Mouse (Mus musculus): Measurements from ENCODE around the gene Nphs1.
"Not testable (repeated sequence)": the region's sequence is repeated elsewhere in the genome, so short reads cannot be mapped to it uniquely, and the experiment has no call there.

Gene Nphs1

GRCm38 (mm10) chr7:30440697-30441096 is 17.4 kb upstream of the Nphs1 start:
- peak; percentile 57 for DNase-seq (ENCODE audit: low read depth, low spot score)

GRCm38 (mm10) chr7:30443696-30444095 is 14.4 kb upstream of the Nphs1 start:
- DNase-seq (ENCODE audit: low read depth, low spot score), result no peak

- DNase-seq (ENCODE audit: low read depth, low spot score), result no peak
These were observed 13.8 kb upstream of the Nphs1 start for GRCm38 (mm10) chr7:30444154-30444970.

- DNase-seq (ENCODE audit: low read depth, low spot score), result no peak
These were observed 13.0 kb upstream of the Nphs1 start, which contains the start of gene Aplp1 for GRCm38 (mm10) chr7:30444971-30445751. Aplp1 (minus strand) TSS chr7:30445535.

GRCm38 (mm10) chr7:30450241-30450640 is 7.9 kb upstream of the Nphs1 start:
- DNase-seq (ENCODE audit: low read depth, low spot score), result no peak

- no peak for DNase-seq (ENCODE audit: low read depth, low spot score)
These were observed 4.8 kb upstream of the Nphs1 start for GRCm38 (mm10) chr7:30453327-30453726.

- DNase-seq (ENCODE audit: low read depth, low spot score), result peak; percentile 70
These were observed 4.3 kb upstream of the Nphs1 start for GRCm38 (mm10) chr7:30453766-30454165.

- no peak for DNase-seq (ENCODE audit: low read depth, low spot score)
These were observed 3.9 kb upstream of the Nphs1 start for GRCm38 (mm10) chr7:30454259-30454658.

- DNase-seq (ENCODE audit: low read depth, low spot score), result no peak
These were observed 1.6 kb upstream of the Nphs1 start for GRCm38 (mm10) chr7:30456487-30456886.

- DNase-seq (ENCODE audit: low read depth, low spot score), result no peak
These were observed 1.0 kb upstream of the Nphs1 start for GRCm38 (mm10) chr7:30456911-30457628.

GRCm38 (mm10) chr7:30459484-30459883 is 1.4 kb downstream of the Nphs1 start:
- no peak for DNase-seq (ENCODE audit: low read depth, low spot score)

- peak; percentile 50 for DNase-seq (ENCODE audit: low read depth, low spot score)
These were observed 5.5 kb downstream of the Nphs1 start for GRCm38 (mm10) chr7:30463568-30463967.

- DNase-seq (ENCODE audit: low read depth, low spot score), result no peak
These were observed 5.9 kb downstream of the Nphs1 start for GRCm38 (mm10) chr7:30463996-30464395.

GRCm38 (mm10) chr7:30464816-30465300 is 6.7 kb downstream of the Nphs1 start:
- no peak for DNase-seq (ENCODE audit: low read depth, low spot score)

GRCm38 (mm10) chr7:30472411-30472810 is 14.3 kb downstream of the Nphs1 start:
- DNase-seq (ENCODE audit: low read depth, low spot score), result no peak

GRCm38 (mm10) chr7:30474999-30475398 is 16.9 kb downstream of the Nphs1 start:
- no peak for DNase-seq (ENCODE audit: low read depth, low spot score)

- DNase-seq (ENCODE audit: low read depth, low spot score), result not testable (repeated sequence)
These were observed 18.0 kb downstream of the Nphs1 start for GRCm38 (mm10) chr7:30476136-30476535.

GRCm38 (mm10) chr7:30477415-30478381 is 19.6 kb downstream of the Nphs1 start:
- DNase-seq (ENCODE audit: low read depth, low spot score), result no peak

GRCm38 (mm10) chr7:30484250-30484649 is 26.1 kb downstream of the Nphs1 start:
- DNase-seq (ENCODE audit: low read depth, low spot score), result no peak

- no peak for DNase-seq (ENCODE audit: low read depth, low spot score)
These were observed 32.3 kb downstream of the Nphs1 start for GRCm38 (mm10) chr7:30490251-30490956.
